Mouse (Mus musculus) megakaryocyte-erythroid progenitor cell, adult 5-6 weeks (primary cell): Measurements from ENCODE around the gene Vmn1r5. TPM values are rescaled to one million over a fixed set of nuclear protein-coding genes. Genes with fewer than 3 reads are reported as not detected.
"Not testable (repeated sequence)": the region's sequence is repeated elsewhere in the genome, so short reads cannot be mapped to it uniquely, and the experiment has no call there.

Experiments used
- ATAC-seq: replicated peaks from 2 replicates; pipeline ENCODE4 v1.8.0; 2016; ENCODE audit warnings: mild to moderate bottlenecking, inconsistent platforms; ENCODE audit not compliant: severe bottlenecking, poor library complexity, low FRiP score, low TSS enrichment
- total RNA-seq, 2 experiments: library from RNA; stranded (forward) in 1 of 2; stranded (reverse) in 1 of 2; fragments of 200-1000, 215-1000 nt in 1 of 2; fragments of >200 nt in 1 of 2; fragmentation: Nextera tagmentation in 1 of 2; gene quantifications; 2 replicates each; pipeline ENCODE4 v1.2.3; 2014 to 2017

The Vmn1r5 gene
- total RNA-seq (2014; fragmentation: Nextera tagmentation) (not detected in 2 replicates), total RNA-seq (2017) (not detected in 2 replicates)

- no peak for ATAC-seq
Observed at GRCm38 (mm10) chr6:56969973-56970372, at the start of gene Vmn1r5. Vmn1r5 (plus strand) TSS chr6:56970273.

- peak; percentile 55 for ATAC-seq
Observed at GRCm38 (mm10) chr6:56923331-56923725, 46.7 kb upstream of the Vmn1r5 start.

DNA sequence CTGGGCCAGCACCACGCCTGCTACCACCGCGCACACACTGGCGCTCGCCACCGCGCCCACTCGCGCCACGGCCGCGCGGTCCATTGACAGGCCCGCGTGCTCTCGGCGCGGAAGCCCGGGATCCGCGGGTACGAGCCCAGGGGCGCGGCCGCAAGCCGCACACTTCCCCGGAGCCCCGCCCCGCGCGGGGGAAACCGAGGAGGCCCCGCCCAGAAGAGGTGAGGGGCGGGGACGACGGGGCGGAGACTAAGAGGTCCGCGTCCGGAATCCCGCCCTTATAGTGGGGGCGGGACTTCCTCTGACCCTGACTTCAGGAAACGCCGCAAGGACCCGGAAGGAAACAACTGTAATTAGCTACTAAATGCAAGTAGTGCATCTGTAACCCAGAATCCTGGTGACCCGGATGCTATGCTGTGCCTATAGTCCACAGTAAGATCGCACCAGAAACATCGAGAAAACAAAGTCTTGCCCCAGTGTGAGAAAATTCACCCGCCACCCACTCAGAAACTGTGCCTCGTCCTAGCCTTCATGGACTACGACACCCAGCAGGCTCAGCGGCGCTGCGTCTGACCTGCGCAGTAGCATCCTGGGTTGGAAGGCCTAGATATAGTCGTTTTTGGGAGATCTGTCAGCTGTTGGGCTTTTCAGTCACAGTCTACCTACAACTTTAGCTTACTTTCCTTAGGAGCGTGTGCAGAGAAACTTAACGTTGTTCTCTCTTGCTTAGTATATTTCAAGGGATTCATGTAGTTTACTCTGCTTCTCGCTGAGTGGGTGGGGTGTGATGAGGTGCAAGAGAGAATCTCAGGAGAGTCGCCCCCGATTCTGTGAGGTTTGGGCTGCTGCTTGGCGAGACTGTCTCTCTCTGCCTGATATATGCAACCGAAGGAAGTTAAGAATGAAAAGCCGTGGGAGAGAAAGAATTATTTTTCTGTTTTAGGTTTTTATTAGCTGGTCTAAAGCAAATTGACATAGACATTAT, 46.1 kb upstream of the Vmn1r5 start, which contains the start of the genes Nt5c3 and Vmn1r4:
Nt5c3 (minus strand) TSS at position 207 of the 982 bp plus-strand sequence.
Vmn1r4 (plus strand) TSS at position 290 of the 982 bp plus-strand sequence.
- peak; percentile 85 for ATAC-seq

DNA sequence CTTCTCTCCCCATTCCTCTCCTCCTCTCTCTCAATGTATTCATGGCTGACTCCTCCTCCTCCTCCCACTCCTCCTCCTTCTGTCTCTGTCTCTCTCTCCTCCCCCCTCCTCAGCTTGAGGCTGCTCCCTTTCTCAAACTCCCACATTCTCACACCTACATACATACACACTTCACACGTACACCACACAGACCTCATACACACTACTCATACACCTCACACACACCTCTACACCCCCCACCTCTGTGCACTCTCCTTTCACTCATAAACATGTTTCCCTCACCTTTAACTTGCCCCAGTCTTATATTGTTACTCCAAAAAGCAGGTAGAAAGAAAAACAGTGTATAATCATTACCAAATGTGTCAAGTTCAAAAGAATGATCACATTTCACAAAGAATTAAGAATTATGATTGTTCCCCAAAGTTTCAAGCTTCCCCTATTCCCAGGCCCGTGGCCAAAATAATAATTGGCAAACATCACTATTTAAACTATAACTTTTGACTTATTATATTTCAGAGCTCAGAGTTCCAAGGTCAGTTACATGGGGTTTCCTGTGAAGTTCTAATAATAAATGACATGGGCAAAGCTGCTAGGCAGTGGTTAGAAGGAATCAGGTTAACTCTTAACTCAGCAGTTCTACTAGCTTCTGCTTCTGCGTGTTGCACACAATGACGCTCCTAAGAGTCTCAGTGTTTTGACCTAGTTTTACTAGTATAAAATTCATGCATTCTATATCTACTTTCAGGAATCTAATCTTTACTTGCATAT, 38.2 kb upstream of the Vmn1r5 start:
- no peak for ATAC-seq

GRCm38 (mm10) chr6:56932464-56932863, 37.6 kb upstream of the Vmn1r5 start:
- no peak for ATAC-seq

DNA sequence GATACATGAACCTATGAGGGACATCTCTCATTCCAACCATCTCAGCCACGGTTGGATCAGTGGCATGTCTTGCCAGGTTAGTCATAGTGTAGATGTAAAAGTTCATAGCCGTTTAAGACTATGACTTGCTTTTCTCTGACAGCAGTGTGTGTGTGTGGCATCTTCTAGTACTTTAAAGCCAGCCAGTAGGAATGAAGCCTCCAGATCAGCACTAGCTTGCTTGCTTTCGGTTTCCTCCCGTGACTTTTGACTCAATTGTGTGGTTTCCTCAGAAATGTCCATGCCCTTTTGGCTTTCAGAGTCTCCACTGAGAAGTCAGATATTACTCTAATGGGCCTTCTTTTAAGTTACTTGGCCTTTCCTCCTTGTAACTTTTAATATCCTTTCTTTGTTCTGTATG, 35.7 kb upstream of the Vmn1r5 start:
- no peak for ATAC-seq

DNA sequence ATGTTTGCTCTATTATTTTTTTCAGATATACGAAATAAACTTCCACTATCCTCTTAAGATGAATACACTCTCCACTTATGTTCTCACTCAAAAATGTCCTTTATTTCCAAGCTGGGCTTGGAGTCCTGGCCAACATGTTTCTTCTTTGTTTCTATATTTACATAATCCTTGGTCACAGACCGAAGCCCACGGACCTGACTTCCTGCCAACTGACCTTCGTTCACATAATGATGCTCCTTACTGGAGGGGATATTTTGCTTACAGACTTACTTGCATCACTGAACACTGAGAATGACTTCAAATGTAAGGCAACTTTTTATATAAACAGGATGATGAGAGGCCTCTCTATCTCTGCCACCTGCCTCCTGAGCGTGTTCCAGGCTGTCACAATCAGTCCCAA, 13.6 kb upstream of the Vmn1r5 start:
- ATAC-seq = no peak

- no peak for ATAC-seq
Observed at GRCm38 (mm10) chr6:56996943-56997342, 26.9 kb downstream of the Vmn1r5 start, which contains the start of gene Vmn1r6. Vmn1r6 (plus strand) TSS chr6:56997243.

DNA sequence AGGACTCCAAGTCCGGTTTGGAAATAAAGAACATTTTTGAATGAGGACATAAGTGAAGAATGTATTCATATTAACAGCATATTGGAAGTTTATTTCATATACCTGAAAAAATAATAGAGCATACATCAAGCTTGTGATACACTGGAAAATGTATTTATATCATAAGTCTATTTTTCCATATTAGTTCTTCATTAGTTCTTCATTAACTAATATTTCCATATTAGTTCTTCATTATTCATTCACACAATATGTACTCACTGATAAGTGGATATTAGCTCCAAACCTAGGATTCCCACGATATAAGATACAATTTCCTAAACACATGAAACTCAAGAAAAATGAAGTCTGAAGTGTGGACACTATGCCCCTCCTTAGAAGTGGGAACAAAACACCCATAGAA, 55.2 kb downstream of the Vmn1r5 start, which contains the start of gene Vmn1r7:
Vmn1r7 (minus strand) TSS at position 101 of the 400 bp plus-strand sequence.
- not testable (repeated sequence) for ATAC-seq

DNA sequence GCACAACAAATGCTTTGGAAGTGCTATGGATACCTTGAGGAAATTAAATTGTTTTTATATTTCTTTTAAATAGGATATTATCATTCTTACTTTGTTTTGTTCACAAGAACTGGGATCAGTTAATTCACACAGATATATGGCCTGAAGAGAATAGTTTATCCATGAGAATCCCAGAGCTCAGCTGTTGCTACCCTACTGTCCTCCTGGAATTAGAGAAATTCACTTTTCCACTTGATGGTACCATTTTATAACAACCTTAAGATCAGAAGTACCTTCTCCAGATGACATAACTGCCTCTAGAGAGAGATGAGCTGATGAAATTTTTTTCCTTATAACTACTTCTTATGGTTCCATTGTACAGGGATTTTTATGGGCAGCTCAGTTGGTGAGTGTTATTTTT, 61.9 kb downstream of the Vmn1r5 start, which contains the start of gene Vmn1r8:
Vmn1r8 (plus strand) TSS at position 301 of the 400 bp plus-strand sequence.
- ATAC-seq = no peak

DNA sequence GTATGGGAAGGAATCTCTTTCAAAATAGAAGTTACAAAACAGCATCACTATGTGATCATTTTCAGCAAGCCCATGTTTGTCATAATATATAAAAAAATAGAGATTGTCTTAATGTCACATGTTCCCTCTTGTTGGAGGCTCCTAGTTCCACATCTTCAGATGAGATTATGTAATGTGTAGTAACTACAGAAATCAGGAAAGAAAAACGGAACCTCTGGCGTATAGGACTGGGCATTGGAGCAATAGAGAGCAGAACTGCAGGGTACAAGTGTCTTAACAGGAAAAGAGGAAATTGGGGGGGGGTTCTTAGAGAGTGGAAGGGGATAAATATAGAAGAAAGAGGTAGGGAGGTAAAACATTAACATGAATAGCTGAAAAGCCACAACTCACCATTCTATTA, 64.6 kb downstream of the Vmn1r5 start:
- no peak for ATAC-seq

Other genes starting within 250 kb of the Vmn1r5 start
- 23.3 and 32.6 TPM in 2 replicates for gene Kbtbd2, start 172.5 kb upstream of the Vmn1r5 start, total RNA-seq (2014; fragmentation: Nextera tagmentation)
- gene Kbtbd2, start 172.5 kb upstream of the Vmn1r5 start, total RNA-seq (2017) = 57.3 and 81.0 TPM in 2 replicates
- 3.2 and 4.3 TPM in 2 replicates for gene Fkbp9, start 138.2 kb upstream of the Vmn1r5 start, total RNA-seq (2014; fragmentation: Nextera tagmentation)
- 6.6 and 7.4 TPM in 2 replicates for gene Fkbp9, start 138.2 kb upstream of the Vmn1r5 start, total RNA-seq (2017)
- 86.6 and 123 TPM in 2 replicates for gene Nt5c3, start 46.3 kb upstream of the Vmn1r5 start, total RNA-seq (2014; fragmentation: Nextera tagmentation)
- 83.5 and 116 TPM in 2 replicates for gene Nt5c3, start 46.3 kb upstream of the Vmn1r5 start, total RNA-seq (2017)
- gene Vmn1r4, start 46.3 kb upstream of the Vmn1r5 start, total RNA-seq (2014; fragmentation: Nextera tagmentation) = not detected in 2 replicates
- gene Vmn1r4, start 46.3 kb upstream of the Vmn1r5 start, total RNA-seq (2017) = 0.42 TPM in 1 of 2 replicates, not detected in the other
- gene Vmn1r6, start 27.0 kb downstream of the Vmn1r5 start, total RNA-seq (2014; fragmentation: Nextera tagmentation) = not detected in 2 replicates
- not detected in 2 replicates for gene Vmn1r6, start 27.0 kb downstream of the Vmn1r5 start, total RNA-seq (2017)
- not detected in 2 replicates for gene Vmn1r7, start 55.1 kb downstream of the Vmn1r5 start, total RNA-seq (2014; fragmentation: Nextera tagmentation)
- gene Vmn1r7, start 55.1 kb downstream of the Vmn1r5 start, total RNA-seq (2017) = not detected in 2 replicates
- gene Vmn1r8, start 62.0 kb downstream of the Vmn1r5 start, total RNA-seq (2014; fragmentation: Nextera tagmentation) = not detected in 2 replicates
- not detected in 2 replicates for gene Vmn1r8, start 62.0 kb downstream of the Vmn1r5 start, total RNA-seq (2017)
- gene Vmn1r9, start 96.5 kb downstream of the Vmn1r5 start, total RNA-seq (2014; fragmentation: Nextera tagmentation) = not detected in 2 replicates
- gene Vmn1r9, start 96.5 kb downstream of the Vmn1r5 start, total RNA-seq (2017) = not detected in 2 replicates
- not detected in 2 replicates for gene Vmn1r10, start 139.2 kb downstream of the Vmn1r5 start, total RNA-seq (2014; fragmentation: Nextera tagmentation)
- gene Vmn1r10, start 139.2 kb downstream of the Vmn1r5 start, total RNA-seq (2017) = not detected in 2 replicates
- gene Vmn1r11, start 163.2 kb downstream of the Vmn1r5 start, total RNA-seq (2014; fragmentation: Nextera tagmentation) = not detected in 2 replicates
- gene Vmn1r11, start 163.2 kb downstream of the Vmn1r5 start, total RNA-seq (2017) = not detected in 2 replicates
- not detected in 2 replicates for gene Vmn1r12, start 186.6 kb downstream of the Vmn1r5 start, total RNA-seq (2014; fragmentation: Nextera tagmentation)
- gene Vmn1r12, start 186.6 kb downstream of the Vmn1r5 start, total RNA-seq (2017) = not detected in 2 replicates
- not detected in 2 replicates for gene Vmn1r13, start 233.0 kb downstream of the Vmn1r5 start, total RNA-seq (2014; fragmentation: Nextera tagmentation)
- gene Vmn1r13, start 233.0 kb downstream of the Vmn1r5 start, total RNA-seq (2017) = not detected in 2 replicates